In genomic region chr3:65373594-65374182, GRCm38 (mm10) we compare ENCODE assay signal across 22 mouse cellular contexts. TPM values are rescaled to one million over a fixed set of nuclear protein-coding genes. Genes with fewer than 3 reads are reported as not detected.
DNase-seq lines count a peak whose midpoint lies in the region; ATAC-seq and TF ChIP-seq lines count a peak whose summit lies in the region.
"Had no signal": no experiment of that assay in that cellular context is flagged by ENCODE, and none has a peak within 500 bp of the region (broad histone marks: within the 10 kb centered on the region; RNA-seq: fewer than 3 reads in every experiment).

No protein-coding gene starts in this region.

- H3K4me1 ChIP-seq in forebrain, embryonic 10.5 days, result peaks cover 12% of the 10 kb centered on the region
- no peaks in the 10 kb centered on the region for H3K4me1 ChIP-seq in forebrain, postnatal 0 days (ENCODE audit: insufficient read depth)
- H3K4me1 ChIP-seq in heart, embryonic 13.5 days, result peaks cover 15% of the 10 kb centered on the region
- no peaks in the 10 kb centered on the region; the same call in 1 of the 2 replicates for H3K4me1 ChIP-seq in lung, embryonic 16.5 days (replicated peaks; ENCODE audit: control insufficient read depth, insufficient read depth, low read length)
- H3K4me1 ChIP-seq in testis, adult 2 months (ENCODE audit: control insufficient read depth, insufficient read depth, low read length), result peaks cover 3% of the 10 kb centered on the region; the same call in 1 of the 2 replicates
- H3K4me1 ChIP-seq: embryonic facial prominence, embryonic 13.5 days; forebrain, embryonic 15.5 days; hindbrain, embryonic 15.5 days; liver, embryonic 13.5 days; stomach, embryonic 15.5 days had no signal

- TF ChIP-seq CTCF in forebrain, postnatal 0 days (IDR thresholded peaks at IDR 0.05; ENCODE audit: low read depth), result no peak
- TF ChIP-seq CTCF in testis, adult 2 months (IDR thresholded peaks at IDR 0.05; ENCODE audit: control insufficient read depth, insufficient read depth, insufficient replicate concordance, low read depth, low read length), result no peak

- H3K9ac ChIP-seq in forebrain, postnatal 0 days, result no peak overlapping the region
- H3K9ac ChIP-seq in heart, embryonic 13.5 days, result peak overlapping the region; percentile 8; the same call in 1 of the 2 replicates
- no peak overlapping the region for H3K9ac ChIP-seq in lung, embryonic 16.5 days (ENCODE audit: low read length)
- H3K9ac ChIP-seq: embryonic facial prominence, embryonic 13.5 days; forebrain, embryonic 15.5 days; hindbrain, embryonic 15.5 days; limb, embryonic 13.5 days; liver, embryonic 13.5 days; stomach, embryonic 15.5 days had no signal

- H3K9me3 ChIP-seq in forebrain, embryonic 10.5 days, result no peaks in the 10 kb centered on the region
- H3K9me3 ChIP-seq in forebrain, postnatal 0 days (ENCODE audit: low read length), result no peaks in the 10 kb centered on the region
- H3K9me3 ChIP-seq in heart, embryonic 13.5 days, result no peaks in the 10 kb centered on the region
- no peaks in the 10 kb centered on the region for H3K9me3 ChIP-seq in lung, embryonic 16.5 days (ENCODE audit: control insufficient read depth, low read length)
- H3K9me3 ChIP-seq: embryonic facial prominence, embryonic 13.5 days; forebrain, embryonic 15.5 days; G1E; hindbrain, embryonic 15.5 days; limb, embryonic 13.5 days; liver, embryonic 13.5 days; stomach, embryonic 15.5 days had no signal

- H3K27ac ChIP-seq in forebrain, embryonic 10.5 days, result peak overlapping the region; percentile 58
- no peak overlapping the region for H3K27ac ChIP-seq in forebrain, postnatal 0 days (ENCODE audit: low read depth, low read length)
- H3K27ac ChIP-seq in heart, embryonic 13.5 days (replicated peaks), result peak overlapping the region; percentile 73
- peak overlapping the region; percentile 43 for H3K27ac ChIP-seq in lung, embryonic 16.5 days (ENCODE audit: low read length)
- H3K27ac ChIP-seq in testis, adult 2 months (ENCODE audit: control insufficient read depth, insufficient read depth, low read depth, low read length), result 0 out of 2 replicates have a peak overlapping the region, but pooled peaks have one; percentile 49
- H3K27ac ChIP-seq: embryonic facial prominence, embryonic 13.5 days; forebrain, embryonic 15.5 days; hindbrain, embryonic 15.5 days; limb, embryonic 13.5 days; liver, embryonic 13.5 days; stomach, embryonic 15.5 days had no signal

- no peak overlapping the region for H3K4me2 ChIP-seq in forebrain, postnatal 0 days (ENCODE audit: low read depth)
- H3K4me2 ChIP-seq in heart, embryonic 13.5 days, result no peak overlapping the region
- H3K4me2 ChIP-seq in lung, embryonic 16.5 days (ENCODE audit: low read depth, low read length), result no peak overlapping the region
- H3K4me2 ChIP-seq: embryonic facial prominence, embryonic 13.5 days; forebrain, embryonic 15.5 days; hindbrain, embryonic 15.5 days; limb, embryonic 13.5 days; liver, embryonic 13.5 days; stomach, embryonic 15.5 days had no signal

- no peaks in the 10 kb centered on the region for H3K27me3 ChIP-seq in forebrain, embryonic 10.5 days (ENCODE audit: poor library complexity, severe bottlenecking)
- H3K27me3 ChIP-seq in forebrain, postnatal 0 days (ENCODE audit: insufficient read depth, low read length), result no peaks in the 10 kb centered on the region
- H3K27me3 ChIP-seq in heart, embryonic 13.5 days (replicated peaks), result no peaks in the 10 kb centered on the region
- H3K27me3 ChIP-seq in lung, embryonic 16.5 days (ENCODE audit: control insufficient read depth, insufficient read depth, low read depth, low read length), result no peaks in the 10 kb centered on the region
- no peaks in the 10 kb centered on the region for H3K27me3 ChIP-seq in testis, adult 2 months (ENCODE audit: control insufficient read depth, insufficient read depth, low read length)
- H3K27me3 ChIP-seq: embryonic facial prominence, embryonic 13.5 days; forebrain, embryonic 15.5 days; hindbrain, embryonic 15.5 days; limb, embryonic 13.5 days; liver, embryonic 13.5 days; stomach, embryonic 15.5 days had no signal

- TF ChIP-seq POLR2A in testis, adult 2 months (IDR thresholded peaks at IDR 0.05; ENCODE audit: control insufficient read depth, low read depth, low read length), result no peak

- DNase-seq in forebrain, embryonic 10.5 days (ENCODE audit: extremely low spot score, low spot score), result no peak
- DNase-seq in forebrain, postnatal 0 days, result no peak
- no peak for DNase-seq in heart, adult 18-20 months
- no peak for DNase-seq in lung, postnatal 14 days
- DNase-seq in testis, postnatal 10 days (ENCODE audit: low spot score), result no peak
- DNase-seq: adrenal gland, postnatal 14 days; cerebellum, adult 9-11 months; kidney, adult 2 months; kidney, postnatal 10 days; liver, embryonic 13.5 days; lung, postnatal 36 days; retina, postnatal 1 day had no signal

- H3K36me3 ChIP-seq in forebrain, embryonic 10.5 days (replicated peaks), result peaks cover 73% of the 10 kb centered on the region
- H3K36me3 ChIP-seq in forebrain, postnatal 0 days (ENCODE audit: insufficient read depth), result peaks cover 20% of the 10 kb centered on the region
- H3K36me3 ChIP-seq in heart, embryonic 13.5 days, result peaks cover 62% of the 10 kb centered on the region
- peaks cover 11% of the 10 kb centered on the region for H3K36me3 ChIP-seq in lung, embryonic 16.5 days (ENCODE audit: control insufficient read depth, insufficient read depth, low read length)
- H3K36me3 ChIP-seq in testis, adult 2 months (ENCODE audit: control insufficient read depth, insufficient read depth, low read length), result no peaks in the 10 kb centered on the region

- H3K4me3 ChIP-seq in forebrain, embryonic 10.5 days, result no peak overlapping the region
- no peak overlapping the region for H3K4me3 ChIP-seq in forebrain, postnatal 0 days (ENCODE audit: low read depth, low read length)
- H3K4me3 ChIP-seq in heart, embryonic 13.5 days, result no peak overlapping the region
- no peak overlapping the region for H3K4me3 ChIP-seq in lung, embryonic 16.5 days (ENCODE audit: low read length)
- H3K4me3 ChIP-seq in testis, adult 2 months (ENCODE audit: control insufficient read depth, low read depth, low read length), result no peak overlapping the region
- H3K4me3 ChIP-seq: embryonic facial prominence, embryonic 13.5 days; forebrain, embryonic 15.5 days; hindbrain, embryonic 15.5 days; limb, embryonic 13.5 days; liver, embryonic 13.5 days; stomach, embryonic 15.5 days had no signal

- no peak for ATAC-seq in forebrain, postnatal 0 days
- no peak for ATAC-seq in heart, embryonic 13.5 days (ENCODE audit: extremely low read depth, insufficient number of reproducible peaks, low FRiP score, low TSS enrichment)
- ATAC-seq in lung, embryonic 16.5 days (ENCODE audit: low read depth), result peak; percentile 62
- ATAC-seq: CD4-positive, CD25-positive, alpha-beta regulatory T cell, adult 4 months; forebrain, embryonic 15.5 days had no signal

- WGBS in forebrain, embryonic 10.5 days, result 74% methylated on average over 5 of the region's 5 CpGs
- WGBS in forebrain, postnatal 0 days, result 68% methylated on average over 5 of the region's 5 CpGs
- WGBS in heart, embryonic 13.5 days, result 50% methylated on average over 5 of the region's 5 CpGs
- 46% methylated on average over 5 of the region's 5 CpGs for WGBS in lung, embryonic 16.5 days

RNA-seq across cellular contexts. Expression of gene Ssr3, which starts 18.7 kb away (rescaled TPM):
- polyA plus RNA-seq in forebrain, embryonic 10.5 days (2016; fragmentation: Nextera tagmentation; extraction: Ambion mirVana), result 236 and 243 TPM in 2 replicates
- total RNA-seq in forebrain, postnatal 0 days (2014; rRNA removed), result 146 and 174 TPM in 2 replicates
- 149 and 155 TPM in 2 replicates for polyA plus RNA-seq in forebrain, postnatal 0 days (2015; fragmentation: Nextera tagmentation; extraction: Ambion mirVana)
- 200 and 212 TPM in 2 replicates for polyA plus RNA-seq in heart, embryonic 13.5 days (2015; fragmentation: Nextera tagmentation; extraction: Ambion mirVana)
- 100 to 1,000 TPM; 119 to 122 TPM for total RNA-seq in heart, adult 18-20 months (2021)
- polyA plus RNA-seq in lung, embryonic 16.5 days (2015; fragmentation: Nextera tagmentation; extraction: Ambion mirVana), result 301 and 311 TPM in 2 replicates
- polyA plus RNA-seq in testis, adult 2 months (2012; rRNA removed), result 14.4 and 19.1 TPM in 2 replicates
